Comparison of ENCODE assay signal across 8 mouse cellular contexts in the genomic region with DNA sequence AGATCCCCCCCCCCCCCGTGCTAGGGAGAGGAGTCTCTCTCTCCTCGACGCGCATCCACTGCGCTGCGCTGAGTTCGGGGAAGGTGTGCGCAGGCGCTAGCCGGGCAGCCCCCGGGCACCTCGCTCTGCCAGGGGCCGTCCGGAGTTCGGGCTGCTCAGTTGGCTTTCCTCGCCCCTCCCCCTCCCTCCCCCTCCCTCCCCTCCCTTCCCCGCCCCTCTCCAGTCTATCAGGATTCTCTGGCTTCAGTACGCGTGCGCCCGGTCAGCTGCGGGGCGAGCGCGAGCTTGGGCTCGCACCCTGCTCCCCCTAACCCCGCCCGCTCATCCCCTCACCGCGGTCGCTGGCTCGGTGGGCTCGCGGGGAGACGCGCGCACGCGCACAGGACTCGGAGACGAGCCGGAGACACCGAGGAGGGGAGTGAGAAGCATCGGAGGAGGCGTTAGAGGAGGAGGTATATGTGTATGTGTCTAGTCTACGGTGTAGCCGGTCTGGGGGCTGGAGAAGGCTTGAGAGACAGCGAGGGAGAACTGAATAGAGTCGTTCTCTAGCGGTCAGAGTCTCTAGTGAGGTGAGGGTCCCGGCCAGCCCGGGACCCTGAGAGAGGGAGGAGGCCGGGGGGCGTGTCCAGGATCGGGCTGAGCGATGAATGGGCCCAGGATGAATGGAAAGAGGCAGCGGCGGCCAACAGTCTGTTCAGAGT. TPM values are rescaled to one million over a fixed set of nuclear protein-coding genes. Genes with fewer than 3 reads are reported as not detected.
DNase-seq lines count a peak whose midpoint lies in the region; ATAC-seq and TF ChIP-seq lines count a peak whose summit lies in the region.

No protein-coding gene starts in this region.

- no peak overlapping the region for H3K27ac ChIP-seq in lung, postnatal 0 days (ENCODE audit: low read length)

- TF ChIP-seq EP300 in lung, postnatal 0 days (IDR thresholded peaks at IDR 0.05) = no peak

- H3K36me3 ChIP-seq in lung, postnatal 0 days (ENCODE audit: insufficient read depth, low read length) = no peaks in the 10 kb centered on the region

- TF ChIP-seq CTCF in lung, postnatal 0 days (IDR thresholded peaks at IDR 0.05) = no peak

- no peak overlapping the region for H3K9ac ChIP-seq in lung, postnatal 0 days (replicated peaks; ENCODE audit: low read depth)

- H3K4me1 ChIP-seq in lung, postnatal 0 days (ENCODE audit: insufficient read depth, low read depth, low read length) = no peaks in the 10 kb centered on the region

- H3K4me3 ChIP-seq in lung, postnatal 0 days (ENCODE audit: low read depth, low read length) = peak overlapping the region; percentile 41

- no peaks in the 10 kb centered on the region for H3K27me3 ChIP-seq in lung, postnatal 0 days (replicated peaks; ENCODE audit: insufficient read depth, low read length)

- peak overlapping the region; percentile 65 for H3K4me2 ChIP-seq in lung, postnatal 0 days (replicated peaks; ENCODE audit: low read depth, low read length)

- peak; percentile 62 for DNase-seq in NIH3T3 (ENCODE audit: low read depth)
- DNase-seq in cerebellum, adult 8-10 months = peak; percentile 54
- peak; percentile 71 to 81 for DNase-seq in layer of hippocampus, postnatal 10 days (ENCODE audit: low spot score in 2 of 2)
- peak; percentile 74 for DNase-seq in lung, postnatal 0 days (ENCODE audit: low spot score)
- DNase-seq in right cerebral cortex, adult 18-20 months = peak; percentile 80
- DNase-seq in yolk sac, embryonic 10.5 days (ENCODE audit: low spot score) = peak; percentile 82

- no peaks in the 10 kb centered on the region for H3K9me3 ChIP-seq in lung, postnatal 0 days (ENCODE audit: low read length)

- peak; percentile 83 for ATAC-seq in frontal cortex, adult (ENCODE audit: low TSS enrichment)
- peak; percentile 27 to 42; a peak in 2 of 4 replicates for ATAC-seq in hematopoietic stem cell, adult 5-6 weeks (replicated peaks in 1 of 2; ENCODE audit: insufficient read depth in 1 of 2, low FRiP score in 2 of 2, low TSS enrichment in 1 of 2, low read depth in 1 of 2, poor library complexity in 2 of 2, severe bottlenecking in 2 of 2)
- peak; percentile 88 for ATAC-seq in lung, postnatal 0 days

- WGBS in lung, postnatal 0 days = 10% methylated on average over 35 of the region's 58 CpGs

RNA-seq across cellular contexts. Expression of gene Wnk3, which starts 28.5 kb away (rescaled TPM):
- total RNA-seq in hematopoietic stem cell, adult 5-6 weeks (2017) = 0.06 and 0.55 TPM in 2 replicates
- total RNA-seq in layer of hippocampus, postnatal 10 days (2021) = 10 to 100 TPM; 34.8 to 35.2 TPM
- 0.08 and 0.18 TPM in 2 replicates for polyA plus RNA-seq in lung, postnatal 0 days (2015; fragmentation: Nextera tagmentation; extraction: Ambion mirVana)

Comparison
In these comparisons a context has a peak if more than half of its experiments do, and no peak if none do; other contexts are left out.
1. ATAC-seq: peak in every context shown above with its lines; median percentile 88 in lung, postnatal 0 days; 83 in frontal cortex, adult; 34 in hematopoietic stem cell, adult 5-6 weeks.
2. RNA of gene Wnk3, which starts 28.5 kb away (total RNA-seq): 34.8 to 35.2 TPM in layer of hippocampus, postnatal 10 days; 0.06 to 0.55 TPM in hematopoietic stem cell, adult 5-6 weeks; every median in the first group is over 10 times any median in the second.
3. Peak in every context shown above with its lines, with median percentiles within 50 percentile points of each other: DNase-seq.